Mouse (Mus musculus) ES-Bruce4 (cell line): Measurements from ENCODE around the gene Prdm15.

Source experiments
- CTCF ChIP-seq: IDR thresholded peaks from one replicate; pipeline ENCODE4 v1.8.1; 2011; ENCODE audit warnings: low read depth, low read length
- POLR2A ChIP-seq: IDR thresholded peaks from one replicate; pipeline ENCODE4 v1.8.1; 2011; ENCODE audit warnings: low read length; ENCODE audit not compliant: insufficient read depth

DNA sequence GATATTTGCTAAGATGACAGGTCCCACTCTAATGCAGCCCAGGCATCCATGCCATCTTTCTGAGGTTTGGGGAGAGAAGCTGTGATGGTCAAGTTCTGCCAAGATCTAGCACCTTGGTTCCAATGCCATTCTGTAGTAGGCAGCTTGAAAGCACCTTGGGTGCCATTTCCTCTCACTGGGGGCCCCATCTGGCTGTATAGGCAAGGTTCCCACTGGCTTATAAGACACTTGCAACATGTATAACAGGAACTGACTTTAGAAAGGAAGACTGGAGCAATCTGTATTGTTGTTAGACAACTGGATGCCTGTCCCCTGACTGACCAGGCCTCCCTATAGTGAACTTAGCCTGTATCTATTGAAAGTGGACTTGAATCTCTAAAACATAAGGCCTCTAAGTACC, 36.1 kb upstream of the Prdm15 start:
- TF ChIP-seq POLR2A (no peak), CTCF (no peak)
